Mouse (Mus musculus): Measurements from ENCODE around the gene Capn10. TPM values are rescaled to one million over a fixed set of nuclear protein-coding genes. Genes with fewer than 3 reads are reported as not detected.

Capn10 gene
- 5.4 and 15.5 TPM in 2 replicates for polyA plus RNA-seq (2011; ENCODE audit: insufficient read depth, insufficient read length, low replicate concordance, missing spikeins)

DNA sequence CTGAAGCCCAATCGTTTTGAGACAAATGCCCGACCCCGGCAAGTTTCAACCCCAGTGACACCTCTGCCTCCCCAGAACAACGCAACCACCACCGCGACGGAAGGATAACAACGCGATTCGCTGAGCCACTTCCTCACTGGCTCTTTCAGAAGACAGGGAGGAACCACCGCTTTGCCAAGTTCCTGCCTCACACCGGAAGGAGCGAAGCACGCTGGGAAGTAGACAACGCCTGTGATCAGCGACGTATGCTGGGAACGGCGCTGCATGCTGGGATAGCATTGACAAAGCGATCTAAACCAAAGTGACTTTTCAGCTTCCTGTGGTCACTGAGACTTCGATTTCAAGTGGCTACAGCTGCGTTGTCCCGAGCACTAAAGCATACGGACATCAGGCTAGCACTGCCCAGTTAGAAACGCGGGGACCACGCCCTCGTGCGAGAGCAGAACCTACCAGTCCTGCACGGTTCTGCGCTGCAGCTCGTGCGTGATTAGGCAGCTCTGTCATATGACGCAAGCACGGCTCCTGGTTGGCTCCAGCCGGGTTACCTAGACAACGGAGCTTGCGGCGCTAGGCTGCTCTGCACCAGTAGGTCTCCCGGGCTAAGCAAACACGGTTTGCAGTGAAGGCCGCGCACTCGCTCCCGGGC lies at the start of gene Capn10:
Gene Capn10 (plus strand): TSS at position 195 of the 646 bp plus-strand sequence.
- H3K4me3 ChIP-seq (replicated peaks; ENCODE audit: control insufficient read depth, low read depth, low read length), result peak within 1 kb of the TSS; percentile 79
- peaks cover 3% of the 10 kb centered on the region; the same call in 1 of the 2 replicates for H3K4me1 ChIP-seq (ENCODE audit: control insufficient read depth, insufficient read depth, low read length)
- WGBS, result under 1% methylated on average over 45 of the region's 45 CpGs
- TF ChIP-seq POLR2A (IDR thresholded peaks at IDR 0.05; ENCODE audit: borderline replicate concordance, control insufficient read depth, low read depth, low read length) (peak; percentile 84), CTCF (IDR thresholded peaks at IDR 0.05; ENCODE audit: control insufficient read depth, insufficient read depth, low read length) (peak; percentile 13; the same call in 1 of the 2 replicates)
- peak within 1 kb of the TSS; percentile 88 for H3K27ac ChIP-seq (ENCODE audit: control insufficient read depth, insufficient read depth, low read depth, low read length, poor library complexity)

DNA sequence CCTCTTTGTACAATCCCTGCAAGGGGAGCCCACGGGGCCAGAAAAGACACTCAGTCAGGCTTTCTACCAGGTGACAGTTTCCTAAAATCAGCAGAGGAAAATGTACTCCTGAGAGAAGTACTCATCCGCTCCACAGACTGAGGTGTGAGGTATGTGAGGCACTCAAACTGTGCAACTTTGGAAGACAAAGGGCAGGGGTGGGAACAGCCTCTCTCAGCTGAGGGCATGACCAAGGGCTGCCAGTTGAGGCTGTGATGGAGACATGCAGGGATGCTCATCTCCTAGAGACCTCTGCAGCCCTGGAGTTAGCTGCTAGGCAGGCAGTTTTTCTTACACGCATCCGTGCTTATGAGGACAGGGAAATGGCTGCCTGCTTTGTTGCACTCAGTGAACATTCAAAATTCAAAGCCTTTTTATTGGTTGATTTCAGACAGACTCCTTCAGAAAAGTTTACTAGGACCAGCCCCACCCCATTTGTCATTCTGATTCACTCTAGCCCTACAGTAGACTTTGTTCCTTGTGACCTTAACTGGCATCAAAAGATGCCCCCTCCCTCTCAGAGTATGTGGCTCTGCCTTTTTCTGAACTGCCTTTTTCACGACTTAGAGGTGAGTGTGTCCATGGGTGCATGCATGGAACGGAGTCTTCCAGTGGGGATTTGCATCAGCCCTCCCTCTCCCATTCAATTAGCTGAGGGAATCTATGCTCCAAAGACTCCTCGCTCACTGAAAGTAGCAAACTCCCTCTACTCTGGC lies 45.1 kb upstream of the Capn10 start:
- Histone ChIP-seq H3K4me1 (ENCODE audit: control insufficient read depth, insufficient read depth, low read length) (no peaks in the 10 kb centered on the region), H3K27ac (ENCODE audit: control insufficient read depth, insufficient read depth, low read depth, low read length, poor library complexity) (no peak overlapping the region), H3K4me3 (replicated peaks; ENCODE audit: control insufficient read depth, low read depth, low read length) (no peak overlapping the region)
- no peak for TF ChIP-seq POLR2A (IDR thresholded peaks at IDR 0.05; ENCODE audit: borderline replicate concordance, control insufficient read depth, low read depth, low read length)
- no peak for TF ChIP-seq CTCF (IDR thresholded peaks at IDR 0.05; ENCODE audit: control insufficient read depth, insufficient read depth, low read length)
- WGBS, result 71% methylated on average over 7 of the region's 7 CpGs

DNA sequence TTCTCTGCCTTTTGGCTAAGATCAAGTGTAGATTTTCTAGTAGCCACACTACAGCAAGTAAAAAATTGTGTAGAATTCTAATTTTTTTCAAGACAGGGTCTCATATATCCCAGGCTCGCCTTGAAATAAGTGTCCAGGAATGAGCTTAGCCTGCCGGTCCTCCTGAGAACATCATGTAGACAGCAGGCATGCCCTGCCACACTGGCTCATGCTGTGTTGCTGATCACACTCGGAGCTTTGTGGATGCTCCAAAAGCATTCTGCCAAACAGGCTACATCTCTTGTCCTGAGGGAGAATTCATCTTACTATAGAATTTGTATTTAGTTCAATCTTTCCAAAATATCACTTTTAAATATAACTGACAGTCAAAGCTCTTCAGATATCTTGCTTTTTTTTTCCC lies 41.4 kb upstream of the Capn10 start:
- no peaks in the 10 kb centered on the region for H3K4me1 ChIP-seq (ENCODE audit: control insufficient read depth, insufficient read depth, low read length)
- no peak overlapping the region for H3K27ac ChIP-seq (ENCODE audit: control insufficient read depth, insufficient read depth, low read depth, low read length, poor library complexity)
- H3K4me3 ChIP-seq (replicated peaks; ENCODE audit: control insufficient read depth, low read depth, low read length), result no peak overlapping the region
- 68% methylated on average over 3 of the region's 3 CpGs for WGBS
- TF ChIP-seq POLR2A (IDR thresholded peaks at IDR 0.05; ENCODE audit: borderline replicate concordance, control insufficient read depth, low read depth, low read length) (no peak), CTCF (IDR thresholded peaks at IDR 0.05; ENCODE audit: control insufficient read depth, insufficient read depth, low read length) (no peak)

DNA sequence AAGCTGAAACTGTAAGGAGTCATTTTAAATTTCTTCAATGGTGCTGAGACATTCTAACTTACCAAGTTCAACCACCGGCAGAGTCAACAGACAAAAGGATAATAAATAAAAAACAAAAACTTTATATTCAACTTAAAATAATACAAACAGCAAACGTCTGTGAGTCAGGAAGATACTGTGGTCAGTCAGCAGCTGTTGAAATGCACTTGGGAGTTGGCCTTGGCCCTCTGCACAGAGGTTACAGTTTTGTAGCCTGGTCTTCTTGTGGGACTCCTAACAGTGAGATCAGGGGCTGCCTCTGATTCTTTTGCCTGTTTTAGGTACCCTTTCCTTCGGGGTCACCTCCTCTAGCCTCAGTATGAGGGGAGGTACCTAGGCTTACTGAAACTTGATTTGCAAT lies 40.3 kb upstream of the Capn10 start:
- Histone ChIP-seq H3K4me3 (replicated peaks; ENCODE audit: control insufficient read depth, low read depth, low read length) (no peak overlapping the region), H3K27ac (ENCODE audit: control insufficient read depth, insufficient read depth, low read depth, low read length, poor library complexity) (no peak overlapping the region), H3K4me1 (ENCODE audit: control insufficient read depth, insufficient read depth, low read length) (no peaks in the 10 kb centered on the region)
- WGBS, result 47% methylated on average over 3 of the region's 3 CpGs
- no peak for TF ChIP-seq POLR2A (IDR thresholded peaks at IDR 0.05; ENCODE audit: borderline replicate concordance, control insufficient read depth, low read depth, low read length)
- no peak for TF ChIP-seq CTCF (IDR thresholded peaks at IDR 0.05; ENCODE audit: control insufficient read depth, insufficient read depth, low read length)

DNA sequence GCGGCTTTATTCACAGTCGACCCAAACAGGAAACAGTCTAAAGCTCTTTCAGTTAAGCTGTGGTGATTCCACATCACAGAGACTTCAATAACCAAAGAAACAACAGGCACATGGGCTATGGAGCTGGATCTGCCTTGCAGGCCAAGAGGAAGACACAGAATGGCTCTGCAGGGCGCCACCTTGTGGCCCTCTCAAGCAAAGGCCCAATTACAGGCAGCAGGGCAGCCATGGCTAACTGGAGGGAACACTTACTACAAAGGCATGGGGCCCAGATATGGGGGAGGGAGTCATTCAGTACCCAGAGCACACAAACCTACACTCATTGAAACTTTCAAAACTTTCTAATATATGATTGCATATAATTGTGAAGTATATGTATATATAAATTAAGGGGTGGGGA lies 39.1 kb upstream of the Capn10 start:
- WGBS, result 26% methylated on average over 3 of the region's 3 CpGs
- TF ChIP-seq POLR2A (IDR thresholded peaks at IDR 0.05; ENCODE audit: borderline replicate concordance, control insufficient read depth, low read depth, low read length) (no peak), CTCF (IDR thresholded peaks at IDR 0.05; ENCODE audit: control insufficient read depth, insufficient read depth, low read length) (peak; percentile 94)
- Histone ChIP-seq H3K27ac (ENCODE audit: control insufficient read depth, insufficient read depth, low read depth, low read length, poor library complexity) (no peak overlapping the region), H3K4me3 (replicated peaks; ENCODE audit: control insufficient read depth, low read depth, low read length) (no peak overlapping the region), H3K4me1 (ENCODE audit: control insufficient read depth, insufficient read depth, low read length) (no peaks in the 10 kb centered on the region)

DNA sequence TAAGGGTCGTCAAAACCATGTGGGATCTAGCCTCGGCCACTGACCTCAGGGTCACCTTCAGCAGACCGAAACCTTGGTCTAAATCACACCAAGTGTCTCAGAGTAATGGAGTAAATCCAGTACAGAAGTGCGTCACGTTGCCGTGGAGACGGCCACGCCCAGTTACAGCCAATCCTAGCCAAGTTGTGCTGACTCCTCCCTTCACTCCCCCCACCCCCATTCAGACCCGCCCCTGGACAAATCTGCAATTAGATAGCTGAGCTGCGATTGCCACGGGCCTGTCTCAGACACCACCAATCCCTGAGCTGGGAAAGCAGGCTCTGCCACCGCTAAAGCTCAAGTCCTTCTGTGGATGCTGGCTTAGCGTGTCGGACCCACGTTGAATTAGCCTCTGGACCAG lies 31.4 kb upstream of the Capn10 start, which contains the start of gene Ankmy1:
Gene Ankmy1 (minus strand): TSS at position 121 of the 400 bp plus-strand sequence.
- Histone ChIP-seq H3K27ac (ENCODE audit: control insufficient read depth, insufficient read depth, low read depth, low read length, poor library complexity) (no peak within 1 kb of the TSS), H3K4me1 (ENCODE audit: control insufficient read depth, insufficient read depth, low read length) (peaks cover 2% of the 10 kb centered on the region; the same call in 1 of the 2 replicates), H3K4me3 (replicated peaks; ENCODE audit: control insufficient read depth, low read depth, low read length) (no peak within 1 kb of the TSS)
- 12% methylated on average over 15 of the region's 15 CpGs for WGBS
- TF ChIP-seq CTCF (IDR thresholded peaks at IDR 0.05; ENCODE audit: control insufficient read depth, insufficient read depth, low read length) (no peak), POLR2A (IDR thresholded peaks at IDR 0.05; ENCODE audit: borderline replicate concordance, control insufficient read depth, low read depth, low read length) (no peak)

DNA sequence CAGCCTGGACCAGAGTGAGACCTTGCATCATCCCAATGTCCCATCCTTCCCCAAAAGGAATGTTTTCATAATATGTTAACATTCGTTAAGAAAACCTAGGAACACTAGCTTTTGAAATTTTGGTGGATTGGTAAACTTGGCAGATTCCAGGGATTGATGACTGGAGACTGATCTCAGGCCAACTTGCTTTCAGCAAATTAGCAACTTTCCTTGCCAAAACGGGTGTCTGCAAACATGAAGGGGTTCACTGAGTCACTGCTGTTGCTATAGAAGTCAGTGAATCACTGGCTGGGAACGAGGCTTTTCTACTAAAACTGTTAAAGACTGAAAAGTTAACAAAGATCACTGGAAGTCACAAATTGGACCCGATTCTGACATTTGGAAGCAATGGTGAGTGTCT lies 30.5 kb upstream of the Capn10 start:
- no peak for TF ChIP-seq POLR2A (IDR thresholded peaks at IDR 0.05; ENCODE audit: borderline replicate concordance, control insufficient read depth, low read depth, low read length)
- no peak for TF ChIP-seq CTCF (IDR thresholded peaks at IDR 0.05; ENCODE audit: control insufficient read depth, insufficient read depth, low read length)
- no peak overlapping the region for H3K4me3 ChIP-seq (replicated peaks; ENCODE audit: control insufficient read depth, low read depth, low read length)
- peaks cover 4% of the 10 kb centered on the region; the same call in 1 of the 2 replicates for H3K4me1 ChIP-seq (ENCODE audit: control insufficient read depth, insufficient read depth, low read length)
- 68% methylated on average over 4 of the region's 4 CpGs for WGBS
- H3K27ac ChIP-seq (ENCODE audit: control insufficient read depth, insufficient read depth, low read depth, low read length, poor library complexity), result no peak overlapping the region

DNA sequence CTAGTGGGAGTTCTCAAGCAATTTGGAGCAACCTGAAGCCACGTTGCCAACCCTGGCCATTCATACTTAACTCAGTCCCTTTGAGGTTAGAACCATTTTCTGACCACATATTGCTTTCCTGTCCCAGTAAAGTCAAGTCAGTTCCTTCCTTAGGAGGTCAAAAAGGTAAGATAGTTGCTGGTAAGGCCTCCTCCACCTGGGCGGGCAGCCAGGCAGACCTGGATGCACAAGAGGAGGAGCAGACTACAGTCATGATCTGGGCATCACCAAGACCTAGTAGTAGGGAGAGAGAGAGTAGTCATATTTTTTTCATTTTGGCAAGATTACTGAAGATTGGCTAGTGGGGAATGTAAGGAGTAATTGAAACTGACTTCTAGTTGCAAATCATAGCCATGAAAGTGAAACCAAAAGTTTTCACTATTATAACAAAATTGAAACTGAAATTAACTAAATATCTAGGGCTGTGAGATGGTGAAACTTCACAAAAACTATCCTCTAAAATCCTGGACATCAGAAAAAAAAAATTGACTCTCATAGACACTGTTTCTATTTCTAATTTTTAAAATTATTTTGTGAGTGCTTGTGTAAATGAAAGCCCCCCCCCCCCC lies 28.4 kb upstream of the Capn10 start:
- 54% methylated on average over 2 of the region's 2 CpGs for WGBS
- Histone ChIP-seq H3K4me3 (replicated peaks; ENCODE audit: control insufficient read depth, low read depth, low read length) (no peak overlapping the region), H3K27ac (ENCODE audit: control insufficient read depth, insufficient read depth, low read depth, low read length, poor library complexity) (no peak overlapping the region), H3K4me1 (ENCODE audit: control insufficient read depth, insufficient read depth, low read length) (peaks cover 4% of the 10 kb centered on the region; the same call in 1 of the 2 replicates)
- TF ChIP-seq POLR2A (IDR thresholded peaks at IDR 0.05; ENCODE audit: borderline replicate concordance, control insufficient read depth, low read depth, low read length), result no peak
- no peak for TF ChIP-seq CTCF (IDR thresholded peaks at IDR 0.05; ENCODE audit: control insufficient read depth, insufficient read depth, low read length)

Measured in bone marrow, adult 2 months (tissue).